Mouse (Mus musculus) heart, embryonic 12.5 days (tissue): ENCODE data around the gene Grin3a. TPM values are rescaled to one million over a fixed set of nuclear protein-coding genes. Genes with fewer than 3 reads are reported as not detected.

ENCODE experiments used
- ATAC-seq: fragments of 200-750 bp; cut with Nextera tagmentation; 2 replicates; pipeline ENCODE4 v1.8.0; 2017; ENCODE audit warnings: moderate TSS enrichment, moderate library complexity; ENCODE audit not compliant: insufficient number of reproducible peaks, low FRiP score
- H3K27ac ChIP-seq: fragments of 300-500 bp; sonication (generic); 2 replicates; pipeline ENCODE4 v1.5.1; 2016; ENCODE audit warnings: mild to moderate bottlenecking, moderate library complexity; ENCODE audit not compliant: poor library complexity, severe bottlenecking
- H3K27me3 ChIP-seq: fragments of 300-500 bp; sonication (generic); replicated peaks from 2 replicates; pipeline ENCODE4 v1.6.1; 2016; ENCODE audit warnings: mild to moderate bottlenecking, moderate library complexity
- H3K36me3 ChIP-seq: fragments of 300-500 bp; sonication (generic); 2 replicates; pipeline ENCODE4 v1.6.1; 2016; ENCODE audit warnings: mild to moderate bottlenecking, moderate library complexity
- H3K4me1 ChIP-seq: fragments of 300-500 bp; sonication (generic); replicated peaks from 2 replicates; pipeline ENCODE4 v1.6.1; 2016; ENCODE audit warnings: mild to moderate bottlenecking
- H3K4me2 ChIP-seq: fragments of 300-500 bp; sonication (generic); 2 replicates; pipeline ENCODE4 v1.6.1; 2016; ENCODE audit warnings: mild to moderate bottlenecking, moderate library complexity
- H3K4me3 ChIP-seq: fragments of 300-500 bp; sonication (generic); 2 replicates; pipeline ENCODE4 v1.5.1; 2016; ENCODE audit warnings: mild to moderate bottlenecking
- H3K9ac ChIP-seq: fragments of 300-500 bp; sonication (generic); 2 replicates; pipeline ENCODE4 v1.6.1; 2016; ENCODE audit warnings: mild to moderate bottlenecking, moderate library complexity
- H3K9me3 ChIP-seq: fragments of 300-500 bp; sonication (generic); replicated peaks from 2 replicates; pipeline ENCODE4 v1.6.1; 2016; ENCODE audit warnings: mild to moderate bottlenecking, moderate library complexity
- WGBS: fragments of 180-500 bp; shearing (Covaris S2); methylation state at CpG from one replicate; pipeline ENCODE4 v1.1.7; 2016; 5-methylcytosine and 5-hydroxymethylcytosine counted together
- polyA plus RNA-seq: library from polyadenylated mRNA; unstranded; fragments of >200 nt; fragmentation: Nextera tagmentation; extraction: Ambion mirVana; gene quantifications from 2 replicates; pipeline ENCODE4 v1.2.1, GENCODE M21; 2016

The Grin3a gene
- polyA plus RNA-seq, 1 experiment from 2014 or later = 1.2 TPM

DNA sequence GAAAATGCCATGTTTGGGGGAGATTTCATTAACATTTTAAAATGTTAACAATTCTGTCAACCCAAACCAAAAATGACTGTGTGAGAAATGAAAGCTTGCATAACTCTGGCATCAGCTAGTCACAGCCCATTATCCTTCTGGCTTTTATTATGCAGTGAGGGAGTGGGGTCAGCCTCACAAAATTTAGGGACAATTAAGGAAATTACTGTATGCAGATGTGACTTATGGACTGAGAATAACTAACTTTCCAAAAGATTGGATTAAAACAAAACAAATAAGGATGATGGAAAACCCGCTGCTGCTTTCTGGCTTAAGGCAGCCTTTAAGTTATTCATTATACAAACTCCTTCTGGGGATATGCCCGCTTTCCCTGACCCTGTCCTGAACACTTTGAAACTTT lies 56.6 kb downstream of the Grin3a start:
- 79% methylated on average over 2 of the region's 2 CpGs for WGBS
- Histone ChIP-seq H3K27me3 (no peaks in the 10 kb centered on the region), H3K9ac (no peak overlapping the region), H3K27ac (no peak overlapping the region), H3K4me2 (no peak overlapping the region), H3K4me3 (no peak overlapping the region), H3K4me1 (no peaks in the 10 kb centered on the region), H3K9me3 (no peaks in the 10 kb centered on the region), H3K36me3 (no peaks in the 10 kb centered on the region)
- no peak for ATAC-seq

DNA sequence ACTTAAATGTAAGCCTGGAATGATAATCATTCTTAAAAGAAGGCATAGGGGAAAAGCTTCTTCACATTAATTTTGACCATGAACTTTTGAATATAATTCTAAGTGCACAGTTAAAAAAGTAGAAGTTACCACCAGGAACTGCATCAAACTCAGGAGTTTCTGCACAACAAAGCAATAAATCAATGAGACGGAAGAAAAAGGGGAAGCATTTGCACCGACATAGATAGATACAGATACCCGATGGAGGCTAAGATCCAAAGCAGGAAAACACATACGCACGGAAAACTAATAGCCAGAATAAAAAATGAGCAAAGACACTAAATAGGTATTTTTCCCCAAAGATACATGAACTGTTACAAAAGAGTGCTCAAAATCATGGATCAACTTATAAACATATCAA lies 102.7 kb downstream of the Grin3a start:
- H3K36me3 ChIP-seq = no peaks in the 10 kb centered on the region
- 81% methylated on average over 5 of the region's 5 CpGs for WGBS
- no peak for ATAC-seq
- no peaks in the 10 kb centered on the region for H3K9me3 ChIP-seq
- H3K27ac ChIP-seq = no peak overlapping the region
- H3K4me1 ChIP-seq = no peaks in the 10 kb centered on the region
- no peak overlapping the region for H3K9ac ChIP-seq
- H3K4me2 ChIP-seq = no peak overlapping the region
- H3K4me3 ChIP-seq = no peak overlapping the region
- H3K27me3 ChIP-seq = no peaks in the 10 kb centered on the region

DNA sequence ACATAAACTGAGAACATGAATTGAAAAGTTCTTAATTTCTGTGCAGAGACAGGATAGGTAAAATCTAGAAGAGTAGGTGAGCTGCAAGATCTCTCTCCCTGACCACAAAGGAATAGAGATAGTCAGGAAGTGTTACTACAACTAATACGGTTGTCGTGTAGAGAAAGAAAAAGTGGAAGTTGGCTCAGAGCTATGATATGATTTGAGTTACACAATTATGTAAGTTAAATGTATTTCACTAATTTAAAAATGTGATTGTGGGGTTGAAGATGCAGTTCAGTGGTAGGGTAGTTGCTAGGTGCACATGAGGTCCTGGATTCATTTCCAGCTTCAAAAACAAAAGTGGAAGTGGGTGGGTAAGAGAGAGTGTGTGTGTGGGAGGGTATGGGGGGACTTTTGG lies 103.6 kb downstream of the Grin3a start:
- Histone ChIP-seq H3K36me3 (no peaks in the 10 kb centered on the region), H3K27ac (no peak overlapping the region), H3K9me3 (no peaks in the 10 kb centered on the region), H3K27me3 (no peaks in the 10 kb centered on the region), H3K4me3 (no peak overlapping the region), H3K4me1 (no peaks in the 10 kb centered on the region), H3K9ac (no peak overlapping the region), H3K4me2 (no peak overlapping the region)
- ATAC-seq = no peak
- WGBS = 87% methylated on average over 2 of the region's 2 CpGs

DNA sequence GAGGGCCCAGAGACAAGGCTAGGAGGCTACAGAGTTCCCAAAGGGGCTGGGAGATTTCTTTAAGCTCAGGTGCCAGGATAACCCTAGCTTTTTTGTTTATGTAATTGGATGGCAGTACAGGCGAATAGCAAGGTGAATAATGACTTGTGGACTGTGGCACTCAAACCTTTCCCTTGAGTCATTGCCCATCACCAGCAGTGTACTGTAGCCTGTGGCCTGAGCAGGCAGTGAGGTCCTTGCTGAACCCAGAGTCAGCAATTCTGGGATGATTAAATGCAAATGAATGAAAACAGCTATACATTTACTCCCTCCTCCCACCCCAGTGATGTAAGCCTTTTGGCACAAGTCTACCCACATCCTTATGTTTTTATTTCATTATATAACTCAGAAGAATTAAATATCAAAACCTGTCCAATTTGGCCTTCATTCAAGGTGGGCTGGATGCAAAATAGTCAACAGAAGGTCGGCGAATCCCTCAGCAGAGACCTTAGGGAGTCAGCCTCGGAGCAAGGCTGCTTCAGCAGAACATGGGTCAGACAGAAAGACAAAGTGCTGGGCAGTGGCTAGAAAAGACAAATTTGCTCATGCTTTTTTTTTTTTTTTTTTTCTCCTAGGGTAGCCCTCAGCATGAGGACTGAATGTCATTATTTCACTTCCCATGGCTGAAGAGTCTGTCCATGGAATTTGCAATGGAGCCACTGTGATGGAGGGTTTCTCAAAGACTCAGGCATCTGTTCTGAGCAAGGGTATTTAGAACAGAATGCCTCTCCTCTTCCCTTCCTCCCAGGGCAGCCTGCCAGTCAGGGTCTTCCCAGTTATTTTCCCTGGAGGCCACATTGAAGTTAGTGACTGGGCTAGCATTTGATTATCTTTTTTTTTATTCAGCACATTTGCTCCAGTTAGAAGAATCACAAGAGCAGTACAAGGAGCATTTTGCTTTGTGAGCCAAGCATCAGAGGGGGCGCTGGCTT lies 104.5 kb downstream of the Grin3a start:
- ATAC-seq = no peak
- Histone ChIP-seq H3K9me3 (no peaks in the 10 kb centered on the region), H3K36me3 (no peaks in the 10 kb centered on the region), H3K4me3 (no peak overlapping the region), H3K27ac (no peak overlapping the region), H3K4me2 (no peak overlapping the region), H3K4me1 (no peaks in the 10 kb centered on the region), H3K27me3 (no peaks in the 10 kb centered on the region), H3K9ac (no peak overlapping the region)
- WGBS = 84% methylated on average over 5 of the region's 5 CpGs

DNA sequence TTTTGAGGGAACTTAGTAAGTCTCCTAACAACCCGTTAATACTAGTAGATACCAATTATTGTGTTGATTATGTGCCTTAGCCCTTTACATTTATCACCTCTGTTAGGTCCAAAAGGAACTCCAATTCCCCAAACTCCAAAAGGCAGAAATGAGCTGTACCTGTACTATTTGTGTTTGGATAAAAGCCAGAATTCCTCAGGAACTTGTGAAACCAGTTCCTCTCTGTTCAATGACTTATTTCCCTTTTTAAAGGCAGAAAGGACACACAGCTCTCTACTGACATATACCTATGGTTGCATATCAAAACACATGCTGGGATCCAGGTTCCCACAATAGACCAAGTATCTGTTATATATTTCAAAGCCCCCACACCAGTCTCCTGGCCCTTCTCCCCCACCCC lies 106.0 kb downstream of the Grin3a start:
- H3K4me3 ChIP-seq = no peak overlapping the region
- H3K27ac ChIP-seq = no peak overlapping the region
- no peaks in the 10 kb centered on the region for H3K9me3 ChIP-seq
- no peak for ATAC-seq
- no peaks in the 10 kb centered on the region for H3K4me1 ChIP-seq
- H3K27me3 ChIP-seq = no peaks in the 10 kb centered on the region
- H3K36me3 ChIP-seq = no peaks in the 10 kb centered on the region
- H3K9ac ChIP-seq = no peak overlapping the region
- H3K4me2 ChIP-seq = no peak overlapping the region
- 74% methylated on average over 1 of the region's 1 CpGs for WGBS

DNA sequence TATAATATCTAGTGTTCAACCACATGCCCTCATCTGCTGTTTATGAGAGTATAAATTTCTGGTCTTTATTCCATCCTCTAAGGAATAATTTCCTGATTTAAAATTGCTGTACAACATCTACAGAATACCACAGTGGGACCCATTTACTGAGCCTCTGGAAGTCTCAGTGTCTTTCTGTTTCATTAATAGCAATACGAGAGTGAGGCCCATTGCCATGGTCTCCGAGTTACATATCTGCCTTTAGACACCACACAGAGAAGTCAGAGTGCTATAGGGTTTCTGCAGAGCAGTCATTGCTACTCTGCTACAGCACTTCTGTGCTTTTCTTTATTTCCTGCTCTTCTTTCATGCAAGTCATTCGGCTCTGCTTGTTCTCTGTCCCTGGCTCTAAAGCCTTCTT lies 116.2 kb downstream of the Grin3a start:
- no peak overlapping the region for H3K27ac ChIP-seq
- no peaks in the 10 kb centered on the region for H3K27me3 ChIP-seq
- no peaks in the 10 kb centered on the region for H3K36me3 ChIP-seq
- no peak overlapping the region for H3K4me2 ChIP-seq
- ATAC-seq = no peak
- no peak overlapping the region for H3K4me3 ChIP-seq
- H3K9ac ChIP-seq = no peak overlapping the region
- 75% methylated on average over 3 of the region's 3 CpGs for WGBS
- no peaks in the 10 kb centered on the region for H3K9me3 ChIP-seq
- H3K4me1 ChIP-seq = no peaks in the 10 kb centered on the region

DNA sequence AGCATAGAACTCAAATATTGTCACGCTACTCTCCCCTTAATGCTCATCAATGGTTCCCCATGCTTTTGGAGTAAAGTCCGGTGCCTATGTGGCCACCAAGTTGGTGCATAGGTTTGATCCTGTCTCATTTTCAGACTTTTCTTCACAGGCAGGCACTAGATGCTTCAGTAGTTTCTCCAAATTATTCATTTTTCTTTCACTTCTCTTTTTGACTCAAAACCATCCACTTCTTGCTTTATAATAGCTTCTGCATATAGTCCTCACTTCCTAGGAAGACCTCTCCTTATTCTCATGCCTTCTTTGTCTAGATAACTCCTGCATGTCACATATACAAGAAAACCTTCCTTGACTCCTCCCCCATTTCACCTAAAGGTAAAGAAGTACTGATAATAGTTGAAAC lies 121.6 kb downstream of the Grin3a start:
- Histone ChIP-seq H3K27me3 (no peaks in the 10 kb centered on the region), H3K9me3 (no peaks in the 10 kb centered on the region), H3K27ac (no peak overlapping the region), H3K36me3 (no peaks in the 10 kb centered on the region), H3K9ac (no peak overlapping the region), H3K4me3 (no peak overlapping the region), H3K4me1 (no peaks in the 10 kb centered on the region), H3K4me2 (no peak overlapping the region)
- WGBS = 87% methylated on average over 2 of the region's 2 CpGs
- no peak for ATAC-seq

DNA sequence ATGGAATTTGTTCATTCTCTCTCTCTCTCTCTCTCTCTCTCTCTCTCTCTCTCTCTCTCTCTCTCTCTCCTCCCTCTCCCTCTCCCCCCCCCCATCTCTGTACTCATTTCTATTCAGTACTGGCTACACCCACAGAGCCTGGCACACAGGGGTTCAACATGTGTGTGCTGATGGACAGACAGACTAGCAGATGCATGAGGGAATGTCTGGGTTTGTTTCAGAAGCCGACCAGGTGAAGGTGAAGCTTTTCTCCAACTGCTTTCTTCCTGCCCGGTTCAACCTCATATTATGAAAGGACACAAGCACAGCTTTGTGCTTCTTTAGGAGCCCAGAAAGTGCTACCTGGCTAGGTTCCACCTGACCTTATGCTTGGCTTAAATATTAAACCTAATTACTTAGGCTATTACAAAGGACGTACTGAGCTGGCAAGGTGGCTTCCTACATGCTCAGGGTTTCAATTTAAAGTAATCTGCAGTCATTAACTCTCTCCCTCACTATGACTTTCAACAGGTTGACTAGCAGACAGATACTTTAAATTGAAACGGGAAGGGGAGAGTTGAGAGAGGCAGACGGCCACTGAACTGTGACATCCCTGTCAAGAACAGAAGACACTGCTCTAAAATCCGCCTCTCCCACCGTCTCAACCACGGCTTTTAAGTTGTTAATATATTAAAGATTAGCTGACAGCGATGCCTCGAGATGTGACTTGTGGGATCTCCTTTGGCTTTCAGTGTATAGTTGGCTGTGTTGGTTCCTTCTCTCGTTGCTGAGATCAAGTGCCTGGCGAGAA lies 153.9 kb downstream of the Grin3a start:
- no peak overlapping the region for H3K27ac ChIP-seq
- 74% methylated on average over 12 of the region's 12 CpGs for WGBS
- no peak for ATAC-seq
- no peaks in the 10 kb centered on the region for H3K36me3 ChIP-seq
- H3K4me3 ChIP-seq = no peak overlapping the region
- no peaks in the 10 kb centered on the region for H3K4me1 ChIP-seq
- H3K27me3 ChIP-seq = no peaks in the 10 kb centered on the region
- H3K9me3 ChIP-seq = no peaks in the 10 kb centered on the region
- H3K4me2 ChIP-seq = no peak overlapping the region
- H3K9ac ChIP-seq = no peak overlapping the region

DNA sequence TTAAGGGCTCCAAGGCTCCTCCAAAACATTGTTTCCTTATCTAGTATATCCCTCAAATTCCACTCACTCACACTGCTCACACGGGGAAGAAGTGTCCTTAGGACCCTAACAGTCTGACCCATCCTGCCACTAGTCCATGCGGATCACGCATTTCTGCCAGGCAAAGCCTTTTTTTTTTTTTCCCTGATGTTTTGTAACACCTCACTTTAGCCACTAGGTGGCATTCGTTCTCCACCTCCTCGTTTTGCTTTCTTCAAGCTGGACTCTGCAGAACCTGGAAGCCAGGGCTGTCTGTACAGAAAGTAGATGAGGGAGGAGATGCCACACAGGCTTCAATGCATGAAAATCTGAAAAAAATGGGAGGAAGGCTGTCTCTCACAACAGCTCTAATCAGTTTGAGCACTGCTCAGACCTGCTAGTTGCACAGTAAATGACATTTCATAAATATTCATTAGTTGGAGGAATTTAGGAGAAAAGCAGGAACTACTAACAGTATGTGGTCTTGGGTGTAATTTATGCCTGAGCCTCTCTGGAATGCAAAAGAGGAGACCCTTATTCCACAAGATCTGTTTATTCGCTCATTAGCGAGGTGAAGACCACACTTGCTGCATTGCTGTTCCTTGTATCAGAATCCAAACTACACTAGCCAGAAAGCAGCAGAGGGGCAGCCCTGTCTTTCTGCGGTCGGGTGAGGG lies 156.8 kb downstream of the Grin3a start:
- Histone ChIP-seq H3K4me1 (no peaks in the 10 kb centered on the region), H3K4me3 (no peak overlapping the region), H3K9me3 (no peaks in the 10 kb centered on the region), H3K9ac (no peak overlapping the region), H3K4me2 (no peak overlapping the region), H3K27me3 (no peaks in the 10 kb centered on the region), H3K27ac (no peak overlapping the region), H3K36me3 (no peaks in the 10 kb centered on the region)
- ATAC-seq = no peak
- 23% methylated on average over 9 of the region's 9 CpGs for WGBS

DNA sequence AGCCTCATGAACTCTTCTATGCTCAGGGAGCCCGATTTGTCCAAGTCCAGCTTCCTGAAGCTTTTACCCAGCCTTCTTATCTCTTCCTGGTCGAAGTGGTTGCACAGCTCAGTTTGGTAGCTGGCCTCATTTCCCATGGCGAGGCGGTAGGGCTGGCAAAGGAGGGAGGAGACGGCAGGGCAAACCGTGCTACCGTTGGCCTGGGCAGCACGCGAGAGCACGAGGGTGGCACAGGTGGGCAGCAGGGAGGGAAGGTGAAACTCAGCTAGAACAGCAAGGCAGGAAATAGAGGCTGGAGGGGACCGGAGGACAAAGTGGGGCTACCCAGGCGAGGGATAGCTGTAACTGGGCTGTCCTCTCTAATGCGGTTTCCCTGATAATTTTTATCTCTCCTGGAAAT lies 163.7 kb downstream of the Grin3a start, which contains the start of gene Ppp3r2:
TSS of gene Ppp3r2 (minus strand) at position 213 of the 400 bp plus-strand sequence.
- 70% methylated on average over 13 of the region's 13 CpGs for WGBS
- Histone ChIP-seq H3K4me3 (no peak within 1 kb of the TSS), H3K9me3 (no peaks in the 10 kb centered on the region; the same call in 1 of the 2 replicates), H3K27ac (no peak within 1 kb of the TSS), H3K27me3 (no peaks in the 10 kb centered on the region), H3K36me3 (no peaks in the 10 kb centered on the region), H3K9ac (no peak within 1 kb of the TSS), H3K4me2 (no peak within 1 kb of the TSS), H3K4me1 (no peaks in the 10 kb centered on the region)
- ATAC-seq = no peak
